Mouse (Mus musculus) spleen, embryonic (tissue): Measurements from ENCODE around the gene Prepl.

Experiments
- CTCF ChIA-PET: fragments of 350-600 bp; sonication (Branson Sonifier 250); formaldehyde crosslinking; loops from one replicate; lab custom pipeline; 2022; lab: Charles Lee

Prepl gene

DNA sequence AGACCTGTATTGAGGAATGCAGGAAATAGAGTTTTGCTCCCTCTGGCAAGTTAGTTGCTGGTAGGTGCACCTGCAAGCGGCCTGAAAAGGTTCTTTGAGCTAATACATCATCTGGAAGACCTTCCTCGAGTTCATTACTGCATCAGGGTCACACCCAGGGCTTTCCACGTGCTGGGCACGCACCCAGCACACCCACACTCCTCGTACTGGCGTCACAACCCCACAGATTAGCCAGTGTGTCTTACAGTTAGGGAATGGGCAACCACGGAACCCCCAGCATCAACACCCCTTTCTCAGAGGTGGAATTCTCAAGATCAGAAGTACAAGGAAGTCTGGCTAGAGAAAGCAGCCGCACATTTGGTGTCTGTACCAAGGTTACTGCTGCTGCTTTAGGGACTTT is 65.8 kb downstream of the Prepl start:
- CTCF ChIA-PET = interaction anchor here (0.6 kb wide), 1 partner anchor 16 kb away, joined by 3 read pairs; no protein-coding TSS in a partner anchor

DNA sequence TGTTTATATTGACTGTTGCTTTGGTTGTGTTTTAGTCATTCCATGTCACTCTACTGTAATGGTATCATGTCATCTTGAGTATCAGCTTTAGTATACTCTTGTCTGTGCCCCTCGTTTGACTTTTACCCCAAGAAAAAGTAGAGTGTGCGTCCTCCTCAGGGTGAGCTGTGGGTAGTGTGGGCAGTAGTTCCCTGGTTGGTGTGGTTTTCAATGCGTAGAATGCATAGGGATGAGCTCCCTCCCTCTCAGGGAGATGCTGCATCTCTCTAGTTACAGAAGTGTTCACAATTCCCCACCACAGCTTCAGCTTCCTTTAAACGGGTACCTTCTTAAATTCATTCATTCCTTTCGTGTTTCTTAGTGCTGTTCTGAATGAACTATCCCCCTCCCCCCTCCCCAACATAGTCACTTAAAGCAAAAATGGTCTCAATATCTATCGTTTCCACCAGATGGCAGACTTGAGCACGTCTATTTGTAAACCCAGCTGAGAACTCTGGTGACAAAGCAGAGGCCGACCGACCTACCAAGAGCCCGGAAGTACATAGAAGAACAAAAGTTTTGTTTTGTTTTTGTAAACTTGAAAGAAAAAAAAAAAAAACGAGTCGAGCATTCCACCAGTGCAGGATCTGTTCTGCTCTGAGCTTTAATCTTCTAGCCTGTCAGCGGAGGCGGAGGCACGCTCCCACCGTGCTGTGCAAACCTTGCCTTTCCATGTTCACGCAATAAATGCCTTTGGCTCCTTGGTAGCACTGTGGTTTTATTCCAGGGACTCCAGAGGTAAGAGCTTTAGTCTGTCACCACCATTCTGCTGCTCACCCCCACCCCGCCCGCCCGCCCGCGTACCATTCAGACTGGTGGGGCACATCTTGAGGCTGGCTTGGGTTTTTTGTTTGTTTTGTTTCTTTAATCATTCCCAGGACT is 66.5 kb downstream of the Prepl start:
- CTCF ChIA-PET = interaction anchor here (0.6 kb wide), 1 partner anchor 15 kb away, joined by 3 read pairs; no protein-coding TSS in a partner anchor

DNA sequence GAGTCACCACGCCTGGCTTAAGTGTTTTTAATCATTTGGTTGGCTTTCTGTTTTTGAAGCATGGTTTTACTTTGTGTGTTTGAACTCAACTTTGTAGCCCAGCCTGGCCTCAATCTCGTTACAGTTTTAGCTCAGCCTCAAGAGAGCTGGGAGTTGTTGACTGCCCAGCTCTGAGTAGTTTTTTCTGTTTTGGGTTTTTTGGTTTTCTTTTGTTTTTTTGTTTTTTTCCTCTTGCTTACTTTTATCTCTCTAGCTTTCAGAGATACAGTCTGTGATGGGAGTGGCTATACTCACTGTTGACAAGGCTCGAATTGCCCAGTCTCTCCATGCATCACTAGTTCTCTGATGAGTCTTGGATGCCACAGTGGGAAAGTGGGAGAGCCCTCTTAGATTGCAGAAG is 69.7 kb downstream of the Prepl start:
- CTCF ChIA-PET = no interaction called here

DNA sequence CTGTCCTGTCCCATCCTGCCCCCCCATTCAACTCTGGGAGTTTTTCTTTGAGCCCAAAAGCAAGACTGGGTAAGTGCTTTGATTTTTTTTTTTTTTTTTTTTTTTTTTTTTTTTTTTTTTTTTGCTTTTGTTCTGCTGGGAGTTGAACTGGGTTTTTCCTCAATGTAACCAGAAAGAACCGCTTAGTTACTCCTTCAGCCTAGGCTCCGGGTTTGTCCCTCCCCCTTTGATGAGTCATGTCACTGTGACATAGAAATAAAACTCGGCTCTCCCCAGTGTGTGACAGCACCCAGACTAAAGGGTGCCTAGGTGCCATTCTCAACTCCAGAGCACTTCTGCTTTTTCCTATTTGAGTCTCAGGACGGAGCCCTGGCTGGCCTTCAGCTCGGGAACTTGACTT is 71.2 kb downstream of the Prepl start:
- CTCF ChIA-PET = no interaction called here

DNA sequence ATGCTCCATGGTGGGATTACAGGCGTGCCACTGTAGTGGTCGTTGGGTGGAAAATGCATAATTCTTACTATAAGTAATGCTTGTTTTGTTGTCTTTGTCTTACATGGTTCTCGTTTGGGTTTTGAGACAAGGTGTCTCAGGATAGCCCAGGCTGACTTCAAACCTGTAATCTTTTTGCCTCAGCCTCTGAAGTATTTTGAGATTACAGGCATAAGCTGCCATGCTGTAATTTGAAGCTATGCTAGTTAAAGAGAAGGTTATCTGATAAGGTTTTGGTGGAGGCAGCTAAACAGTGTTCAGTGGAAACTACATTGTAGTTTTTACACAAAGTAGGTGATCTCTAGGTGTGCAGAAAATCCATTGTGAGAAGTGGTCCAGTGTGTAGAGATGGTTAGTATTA is 71.7 kb downstream of the Prepl start:
- CTCF ChIA-PET = interaction anchor here (0.6 kb wide), 1 partner anchor 19 kb away, joined by 3 read pairs; no protein-coding TSS in a partner anchor

DNA sequence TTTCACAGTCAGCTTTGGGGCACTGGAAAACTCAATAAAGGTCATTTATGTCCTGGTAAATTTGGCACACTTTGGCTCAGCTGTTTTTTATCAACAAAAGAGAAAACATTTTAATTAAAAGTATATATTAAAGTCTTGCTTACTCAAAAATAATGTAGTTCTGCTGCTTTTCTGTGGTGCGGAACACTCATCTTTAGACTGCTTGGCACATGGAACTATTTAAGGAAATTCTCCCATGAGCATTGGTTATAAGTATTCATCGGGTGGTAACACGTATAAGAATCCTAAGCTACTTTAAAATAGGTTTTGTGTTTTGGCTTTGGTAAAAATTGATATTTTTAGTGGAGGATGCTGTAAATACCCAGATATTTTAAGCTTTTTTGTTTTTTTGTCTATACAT is 75.4 kb downstream of the Prepl start:
- CTCF ChIA-PET = interaction anchor here (0.6 kb wide), 1 partner anchor 381 kb away, joined by 3 read pairs; no protein-coding TSS in a partner anchor

DNA sequence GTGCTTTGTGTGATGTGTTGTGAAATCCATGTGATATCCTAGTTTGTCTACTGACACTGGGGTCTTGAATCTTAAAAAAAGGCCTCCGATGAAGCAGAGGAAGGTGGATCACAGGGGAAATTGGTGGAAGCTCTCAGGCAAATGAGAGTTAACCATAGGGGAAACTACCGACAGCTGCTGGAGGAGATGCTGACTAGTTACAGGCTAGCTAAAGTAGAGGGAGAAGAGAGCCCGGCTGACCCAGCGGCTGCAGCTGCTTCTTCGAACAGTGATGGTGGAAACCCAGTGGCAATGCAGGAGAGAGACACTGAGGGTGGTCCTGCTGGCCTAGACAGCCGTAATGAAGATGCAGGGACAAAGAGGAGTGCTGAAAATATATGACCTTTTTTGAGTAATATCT is 76.6 kb downstream of the Prepl start:
- CTCF ChIA-PET = no interaction called here
